Mouse (Mus musculus): ENCODE results near the gene Scrn2. TPM values are rescaled to one million over a fixed set of nuclear protein-coding genes. Genes with fewer than 3 reads are reported as not detected.

The Scrn2 gene
- 17.7 TPM for polyA plus RNA-seq (2017; shearing (Covaris generic))

DNA sequence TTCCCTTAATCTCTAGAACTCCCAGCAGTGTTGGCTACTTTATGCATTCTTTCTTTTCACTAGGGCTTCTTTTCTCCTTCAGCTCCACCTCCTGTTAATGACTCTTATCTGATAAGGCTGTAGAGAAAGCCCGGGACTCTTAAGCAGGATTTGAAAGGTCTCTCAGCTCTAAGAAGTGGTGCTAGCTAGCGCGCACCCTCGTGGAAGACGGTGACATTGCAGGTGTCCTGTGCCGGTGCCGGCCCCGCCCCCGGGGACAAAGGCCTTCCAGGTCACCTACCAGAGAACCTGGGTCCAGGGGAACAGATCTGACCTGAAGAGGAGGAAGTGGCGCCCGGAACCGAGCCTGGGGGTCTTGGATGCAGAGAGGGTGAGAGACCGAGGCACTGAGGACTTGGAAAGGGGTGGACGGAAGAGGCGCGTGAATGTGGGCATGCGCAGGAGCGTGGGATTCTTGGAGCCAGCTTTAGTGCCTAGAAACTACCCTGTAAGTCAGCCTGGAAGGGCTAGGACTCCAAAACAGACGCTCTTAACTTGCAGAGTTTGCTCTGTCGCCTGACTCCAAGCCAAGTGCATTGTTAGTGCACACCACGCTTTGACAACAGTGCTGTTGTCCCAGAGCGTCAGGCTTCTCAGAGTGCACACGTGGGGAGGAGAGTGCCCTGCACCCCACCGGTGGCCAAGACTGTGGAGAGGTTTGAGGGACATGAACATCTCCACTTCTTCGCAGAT is at the start of gene Scrn2:
TSS of gene Scrn2 (plus strand) at position 253 of the 732 bp plus-strand sequence.

DNA sequence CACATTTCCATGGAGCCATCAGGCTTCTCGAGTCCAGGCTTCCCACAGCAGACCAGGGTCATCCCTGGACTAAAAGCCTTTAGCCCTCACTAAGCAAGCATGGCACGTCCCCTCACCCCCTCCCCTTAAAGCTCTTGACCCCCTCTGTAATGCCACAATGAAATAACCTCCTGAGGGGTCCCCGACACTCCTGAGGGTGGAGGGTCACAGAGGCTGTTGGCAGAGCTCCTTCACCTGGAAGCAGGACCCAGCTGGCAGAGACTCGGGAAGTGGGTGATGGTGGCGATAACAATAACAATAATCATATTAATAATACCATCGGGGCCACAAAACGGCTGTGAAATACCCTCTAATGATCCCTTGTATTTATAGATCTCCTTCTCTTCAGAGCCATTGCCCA is 46.9 kb upstream of the Scrn2 start, which contains the start of gene Sp2:
TSS of gene Sp2 (minus strand) at position 101 of the 400 bp plus-strand sequence.

DNA sequence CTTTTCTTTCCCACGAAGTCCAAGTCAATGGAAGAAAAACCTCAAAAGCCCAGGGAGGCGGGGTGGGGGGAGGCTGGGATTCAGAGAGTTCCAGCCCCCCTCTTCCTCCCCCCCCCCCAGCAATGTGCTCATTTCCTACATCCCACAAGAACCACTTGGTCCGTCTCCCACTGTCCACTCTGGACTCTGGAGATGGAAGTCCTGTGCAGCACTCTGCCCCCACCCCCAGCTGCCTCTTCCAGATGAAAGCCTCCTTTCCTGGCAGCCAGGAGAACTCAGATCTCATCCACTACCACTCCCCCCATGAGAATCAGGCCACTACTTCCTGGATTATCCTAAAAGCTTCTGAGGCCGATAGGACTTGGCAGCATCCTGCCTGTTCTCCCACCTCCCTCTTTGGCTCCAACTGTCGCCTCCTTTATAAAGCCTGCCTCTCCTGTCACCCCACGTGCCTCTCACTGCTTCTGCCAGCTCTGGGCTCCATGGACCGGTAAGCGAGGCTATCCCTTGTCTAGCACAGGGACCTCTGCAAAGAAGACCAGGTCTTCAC is 16.5 kb upstream of the Scrn2 start, which contains the start of gene Sp6:
TSS of gene Sp6 (plus strand) at position 274 of the 550 bp plus-strand sequence.

DNA sequence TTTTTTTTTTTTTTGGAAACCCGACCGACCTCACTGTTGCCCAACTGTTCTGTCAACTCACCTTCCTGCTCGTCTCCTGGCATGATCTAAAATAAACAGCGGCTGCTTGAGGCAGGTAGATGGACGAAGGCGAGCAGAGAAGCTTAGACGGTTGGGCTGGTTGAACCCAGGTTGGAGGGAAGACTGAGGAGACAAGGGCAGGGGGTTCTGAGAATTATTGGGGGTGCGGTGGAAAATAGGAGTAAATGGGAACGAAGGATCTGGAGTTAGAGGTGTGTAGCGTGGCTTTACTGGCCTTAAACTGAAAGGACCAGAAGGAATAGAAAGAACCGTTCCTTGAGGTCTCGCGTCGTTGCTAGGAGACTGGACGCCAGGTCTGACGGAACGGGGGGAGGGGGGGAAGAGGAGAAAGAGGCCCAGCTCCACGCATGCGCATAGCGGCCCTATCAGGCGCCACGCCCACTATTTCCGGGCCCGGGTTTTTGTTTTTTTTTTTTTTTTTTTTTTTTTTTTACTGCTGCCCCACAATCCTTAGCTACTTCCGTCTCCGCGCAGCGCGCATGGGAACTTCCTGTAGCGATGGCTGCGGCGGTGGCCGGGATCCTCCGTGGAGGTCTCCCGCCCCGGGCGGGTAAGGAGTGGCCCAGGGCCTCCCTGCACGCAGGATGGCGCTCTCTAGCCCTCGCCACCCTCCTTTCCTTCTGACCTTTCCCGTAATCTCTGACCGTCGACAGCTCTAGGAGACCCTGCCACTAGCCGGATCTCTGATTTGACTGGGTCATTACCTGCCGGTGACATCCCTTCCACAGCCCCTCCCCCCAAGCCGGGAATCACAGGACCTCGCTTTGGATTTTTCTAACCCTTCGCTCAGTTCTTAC is 11.5 kb downstream of the Scrn2 start, which contains the start of the genes Lrrc46 and Mrpl10:
TSS of gene Lrrc46 (minus strand) at position 386 of the 878 bp plus-strand sequence.
TSS of gene Mrpl10 (plus strand) at position 539 of the 878 bp plus-strand sequence.

DNA sequence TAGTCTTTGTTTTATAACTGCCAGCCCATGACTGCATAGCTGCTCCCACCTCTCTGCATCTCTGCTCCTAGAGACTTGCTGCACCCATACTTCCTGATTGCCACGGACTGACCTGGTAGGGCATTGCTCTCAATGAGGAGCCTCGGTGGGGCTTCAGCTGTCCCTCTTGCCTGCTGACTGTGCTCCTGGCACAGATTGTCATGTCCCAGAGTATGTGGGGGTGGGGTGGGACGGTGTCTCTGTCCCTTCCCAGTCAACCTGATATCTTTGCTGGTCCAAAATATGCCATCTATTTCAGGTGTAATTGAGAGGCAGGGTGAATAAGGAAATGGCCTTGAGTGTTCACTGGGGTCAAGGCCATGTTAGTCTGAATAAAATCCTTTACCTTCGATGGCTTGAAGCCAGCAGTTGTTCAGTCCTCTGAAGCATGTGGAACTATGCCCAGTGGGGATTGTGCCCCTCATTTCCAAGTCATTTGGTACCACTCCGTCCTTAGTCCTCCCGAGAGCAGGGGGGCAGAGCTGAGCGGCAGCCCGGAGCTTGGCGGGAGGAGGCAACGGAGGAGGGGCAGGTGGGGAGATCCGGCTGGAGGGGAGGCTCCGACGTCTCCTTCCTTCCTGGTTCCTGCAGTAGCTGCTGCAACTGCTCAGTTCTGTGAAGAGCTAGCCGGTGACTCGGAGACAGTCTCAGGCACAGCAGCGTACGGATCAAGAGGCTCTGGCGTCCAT is 20.6 kb downstream of the Scrn2 start, which contains the start of gene Osbpl7:
TSS of gene Osbpl7 (plus strand) at position 413 of the 728 bp plus-strand sequence.

Other genes with a start within 250 kb of the Scrn2 start
- 37.5 TPM for gene Cbx1, start 240.8 kb upstream of the Scrn2 start, polyA plus RNA-seq (2017; shearing (Covaris generic))
- gene Nfe2l1, start 200.0 kb upstream of the Scrn2 start, polyA plus RNA-seq (2017; shearing (Covaris generic)) = 69.5 TPM
- gene Copz2, start 180.1 kb upstream of the Scrn2 start, polyA plus RNA-seq (2017; shearing (Covaris generic)) = not detected
- gene Cdk5rap3, start 113.4 kb upstream of the Scrn2 start, polyA plus RNA-seq (2017; shearing (Covaris generic)) = 107 TPM
- 0.23 TPM for gene Prr15l, start 101.8 kb upstream of the Scrn2 start, polyA plus RNA-seq (2017; shearing (Covaris generic))
- 44.9 TPM for gene Pnpo, start 86.0 kb upstream of the Scrn2 start, polyA plus RNA-seq (2017; shearing (Covaris generic))
- 71.0 TPM for gene Sp2, start 47.0 kb upstream of the Scrn2 start, polyA plus RNA-seq (2017; shearing (Covaris generic))
- gene Sp6, start 16.5 kb upstream of the Scrn2 start, polyA plus RNA-seq (2017; shearing (Covaris generic)) = 10.6 TPM
- not detected for gene Lrrc46, start 11.5 kb downstream of the Scrn2 start, polyA plus RNA-seq (2017; shearing (Covaris generic))
- 82.0 TPM for gene Mrpl10, start 11.6 kb downstream of the Scrn2 start, polyA plus RNA-seq (2017; shearing (Covaris generic))
- gene Osbpl7, start 20.7 kb downstream of the Scrn2 start, polyA plus RNA-seq (2017; shearing (Covaris generic)) = 33.8 TPM
- gene Tbx21, start 85.4 kb downstream of the Scrn2 start, polyA plus RNA-seq (2017; shearing (Covaris generic)) = 10.0 TPM
- gene Tbkbp1, start 121.6 kb downstream of the Scrn2 start, polyA plus RNA-seq (2017; shearing (Covaris generic)) = not detected
- 31.9 TPM for gene Kpnb1, start 157.9 kb downstream of the Scrn2 start, polyA plus RNA-seq (2017; shearing (Covaris generic))